Mouse (Mus musculus) olfactory bulb, adult 2 months (tissue): ENCODE results near the gene Dlg2.

Experiments
- CTCF ChIP-seq: fragments of 200-500 bp; IDR thresholded peaks from 2 replicates; pipeline ENCODE4 v1.5.1; 2012; ENCODE audit warnings: low read depth, mild to moderate bottlenecking, low read length, moderate library complexity; ENCODE audit not compliant: insufficient read depth
- POLR2A ChIP-seq: fragments of 200-500 bp; IDR thresholded peaks from 2 replicates; pipeline ENCODE4 v1.6.1; 2012; ENCODE audit warnings: mild to moderate bottlenecking, low read depth, low read length, moderate library complexity; ENCODE audit not compliant: insufficient read depth

DNA sequence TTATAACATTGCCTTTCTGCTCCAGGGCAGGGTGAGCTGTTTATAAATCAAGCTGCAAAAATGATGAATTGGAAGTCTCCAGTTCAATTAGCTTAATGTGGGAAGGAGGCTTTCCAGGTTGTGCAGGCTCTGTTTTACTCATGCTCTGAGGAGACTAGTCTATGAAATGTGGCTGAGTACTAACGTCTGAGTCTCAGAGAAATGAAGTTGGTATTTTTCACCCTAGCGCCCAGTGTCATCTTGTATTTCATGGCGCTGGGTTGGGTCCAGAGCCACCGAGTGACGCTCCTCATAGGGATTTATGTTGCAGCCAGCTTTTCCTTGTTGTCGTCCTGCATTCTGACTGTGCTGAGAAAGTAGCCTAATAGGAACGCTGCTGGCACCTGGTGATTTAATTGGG is 986.8 kb downstream of the Dlg2 start:
- TF ChIP-seq POLR2A (no peak), CTCF (no peak)
